Mouse (Mus musculus) hindbrain, embryonic 15.5 days (tissue): ENCODE data around the gene Tmc8. TPM values are rescaled to one million over a fixed set of nuclear protein-coding genes. Genes with fewer than 3 reads are reported as not detected.

ENCODE experiments used
- ATAC-seq: fragments of 200-750 bp; cut with Nextera tagmentation; 2 replicates; pipeline ENCODE4 v1.8.0; 2017; ENCODE audit warnings: low read depth, moderate number of reproducible peaks, moderate TSS enrichment; ENCODE audit not compliant: low FRiP score
- H3K27ac ChIP-seq: fragments of 300-500 bp; sonication (generic); replicated peaks from 2 replicates; pipeline ENCODE4 v1.5.1; 2015; ENCODE audit warnings: mild to moderate bottlenecking, inconsistent platforms
- H3K27me3 ChIP-seq: fragments of 300-500 bp; sonication (generic); 2 replicates; pipeline ENCODE4 v1.6.1; 2015; ENCODE audit warnings: control low read depth, inconsistent platforms
- H3K36me3 ChIP-seq: fragments of 300-500 bp; sonication (generic); 2 replicates; pipeline ENCODE4 v1.6.1; 2015; ENCODE audit warnings: control low read depth, inconsistent platforms
- H3K4me1 ChIP-seq: fragments of 300-500 bp; sonication (generic); replicated peaks from 2 replicates; pipeline ENCODE4 v1.6.1; 2015; ENCODE audit warnings: control low read depth, inconsistent platforms
- H3K4me2 ChIP-seq: fragments of 300-500 bp; sonication (generic); 2 replicates; pipeline ENCODE4 v1.6.1; 2015; ENCODE audit warnings: moderate library complexity, mild to moderate bottlenecking, inconsistent platforms
- H3K4me3 ChIP-seq: fragments of 300-500 bp; sonication (generic); 2 replicates; pipeline ENCODE4 v1.5.1; 2015; ENCODE audit warnings: mild to moderate bottlenecking, inconsistent platforms
- H3K9ac ChIP-seq: fragments of 300-500 bp; sonication (generic); 2 replicates; pipeline ENCODE4 v1.6.1; 2015; ENCODE audit warnings: inconsistent platforms
- H3K9me3 ChIP-seq: fragments of 300-500 bp; sonication (generic); 2 replicates; pipeline ENCODE4 v1.6.1; 2016; ENCODE audit warnings: control low read depth, inconsistent platforms
- WGBS: fragments of 180-500 bp; shearing (Covaris S2); methylation state at CpG from one replicate; pipeline ENCODE4 v1.1.7; 2015; 5-methylcytosine and 5-hydroxymethylcytosine counted together
- polyA plus RNA-seq: library from polyadenylated mRNA; unstranded; fragments of >200 nt; fragmentation: Nextera tagmentation; extraction: Ambion mirVana; gene quantifications from 2 replicates; pipeline ENCODE4 v1.2.1, GENCODE M21; 2015

The Tmc8 gene
- polyA plus RNA-seq, 1 experiment from 2014 or later = 0.83 TPM

GRCm38 (mm10) chr11:117821868-117822267, 40.0 kb downstream of the Tmc8 start:
- Histone ChIP-seq H3K4me3 (no peak overlapping the region), H3K27me3 (no peaks in the 10 kb centered on the region), H3K36me3 (no peaks in the 10 kb centered on the region), H3K4me1 (peaks cover 26% of the 10 kb centered on the region), H3K9me3 (no peaks in the 10 kb centered on the region), H3K27ac (no peak overlapping the region), H3K9ac (no peak overlapping the region), H3K4me2 (no peak overlapping the region)
- 86% methylated on average over 9 of the region's 9 CpGs for WGBS
- no peak for ATAC-seq

DNA sequence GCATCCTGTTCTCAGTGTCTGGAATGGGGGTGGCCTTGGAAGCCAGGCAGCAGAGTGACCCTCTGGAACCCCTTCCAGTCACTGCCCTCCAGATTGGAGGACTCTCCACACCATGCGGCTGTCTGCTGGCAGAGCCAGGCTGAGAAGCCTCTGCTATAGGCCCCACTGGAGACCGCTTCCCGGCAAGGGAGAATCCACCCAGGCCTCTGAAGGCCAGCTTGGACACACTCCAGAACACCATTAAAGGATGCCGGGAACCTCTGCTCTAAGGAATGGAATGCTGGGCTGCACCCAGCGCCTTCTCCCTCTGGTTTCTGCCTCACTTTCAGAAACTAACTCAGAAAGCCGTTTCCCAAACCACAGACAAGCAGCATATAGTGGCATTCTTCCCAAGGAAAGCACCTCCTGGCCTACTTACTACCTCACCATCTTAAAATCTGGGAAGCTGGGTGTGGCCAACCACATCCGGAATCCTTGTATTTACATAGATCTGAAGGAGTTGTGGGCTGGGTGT, 40.9 kb downstream of the Tmc8 start:
- Histone ChIP-seq H3K9ac (no peak overlapping the region), H3K9me3 (no peaks in the 10 kb centered on the region), H3K27ac (no peak overlapping the region), H3K4me1 (peaks cover 26% of the 10 kb centered on the region), H3K27me3 (no peaks in the 10 kb centered on the region), H3K4me3 (no peak overlapping the region), H3K36me3 (no peaks in the 10 kb centered on the region), H3K4me2 (no peak overlapping the region)
- 79% methylated on average over 7 of the region's 7 CpGs for WGBS
- ATAC-seq = no peak

GRCm38 (mm10) chr11:117823411-117823810, 41.5 kb downstream of the Tmc8 start:
- Histone ChIP-seq H3K27ac (no peak overlapping the region), H3K4me1 (peaks cover 31% of the 10 kb centered on the region), H3K9ac (no peak overlapping the region), H3K27me3 (no peaks in the 10 kb centered on the region), H3K4me2 (no peak overlapping the region; the same call in 1 of the 2 replicates), H3K36me3 (no peaks in the 10 kb centered on the region), H3K9me3 (no peaks in the 10 kb centered on the region), H3K4me3 (no peak overlapping the region)
- no peak for ATAC-seq
- 94% methylated on average over 6 of the region's 6 CpGs for WGBS

GRCm38 (mm10) chr11:117824060-117824969, 42.4 kb downstream of the Tmc8 start:
- peak overlapping the region; percentile 67 for H3K4me2 ChIP-seq
- H3K9me3 ChIP-seq = no peaks in the 10 kb centered on the region
- peak overlapping the region; percentile 37; the same call in 1 of the 2 replicates for H3K9ac ChIP-seq
- ATAC-seq = peak; percentile 72
- peaks cover 38% of the 10 kb centered on the region for H3K4me1 ChIP-seq
- no peaks in the 10 kb centered on the region for H3K36me3 ChIP-seq
- no peaks in the 10 kb centered on the region for H3K27me3 ChIP-seq
- 18% methylated on average over 23 of the region's 23 CpGs for WGBS
- peak overlapping the region; percentile 39 for H3K4me3 ChIP-seq
- H3K27ac ChIP-seq = peak overlapping the region; percentile 20; the same call in 1 of the 2 replicates

GRCm38 (mm10) chr11:117825333-117826101, 43.6 kb downstream of the Tmc8 start, which contains the start of the genes Afmid and Tk1:
Afmid (plus strand) TSS chr11:117825924.
Tk1 (minus strand) TSS chr11:117826092.
- WGBS = under 1% methylated on average over 34 of the region's 34 CpGs
- Histone ChIP-seq H3K9me3 (no peaks in the 10 kb centered on the region), H3K4me1 (peaks cover 39% of the 10 kb centered on the region)

DNA sequence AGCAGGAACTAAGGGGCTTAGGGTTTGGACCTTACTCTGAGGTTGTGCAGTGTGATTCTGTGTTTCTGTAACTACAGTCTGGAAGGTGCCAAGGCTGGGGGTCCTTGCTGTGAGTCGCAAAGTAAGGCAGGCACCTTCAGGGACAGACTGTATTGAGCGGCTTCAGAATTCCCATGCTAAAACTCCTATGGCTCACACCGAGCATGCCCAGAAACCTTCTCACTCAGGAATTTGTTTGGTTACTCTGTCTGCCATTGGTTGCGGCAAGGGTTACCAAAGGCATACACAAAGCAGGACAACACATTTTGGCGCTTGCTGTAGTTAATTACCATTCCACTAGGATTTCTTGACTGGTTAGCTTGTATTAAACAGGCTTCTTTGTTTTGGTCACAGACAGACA, 44.3 kb downstream of the Tmc8 start:
- peaks cover 39% of the 10 kb centered on the region for H3K4me1 ChIP-seq
- H3K9ac ChIP-seq = peak overlapping the region; percentile 37; the same call in 1 of the 2 replicates
- no peak for ATAC-seq
- H3K36me3 ChIP-seq = no peaks in the 10 kb centered on the region
- H3K27me3 ChIP-seq = no peaks in the 10 kb centered on the region
- H3K4me2 ChIP-seq = peak overlapping the region; percentile 67
- H3K9me3 ChIP-seq = no peaks in the 10 kb centered on the region
- H3K4me3 ChIP-seq = peak overlapping the region; percentile 39
- WGBS = 3% methylated on average over 5 of the region's 5 CpGs
- H3K27ac ChIP-seq = peak overlapping the region; percentile 54

More at GRCm38 (mm10) chr11:117825333-117826101, 43.6 kb downstream of the Tmc8 start, which contains the start of the genes Afmid and Tk1:
- peak; percentile 59; the same call in 1 of the 2 replicates for ATAC-seq
- Histone ChIP-seq H3K9ac (peak within 1 kb of the TSS; percentile 37), H3K4me2 (peak within 1 kb of the TSS; percentile 67), H3K4me3 (peak within 1 kb of the TSS; percentile 39), H3K27me3 (no peaks in the 10 kb centered on the region), H3K27ac (peak within 1 kb of the TSS; percentile 54), H3K36me3 (no peaks in the 10 kb centered on the region)

- 75% methylated on average over 8 of the region's 8 CpGs for WGBS
- ATAC-seq = no peak
- Histone ChIP-seq H3K9ac (no peak overlapping the region), H3K9me3 (no peaks in the 10 kb centered on the region), H3K36me3 (no peaks in the 10 kb centered on the region), H3K4me1 (peaks cover 39% of the 10 kb centered on the region), H3K4me3 (no peak overlapping the region), H3K4me2 (peak overlapping the region; percentile 67; the same call in 1 of the 2 replicates), H3K27ac (no peak overlapping the region), H3K27me3 (no peaks in the 10 kb centered on the region)
Measured at GRCm38 (mm10) chr11:117826916-117827315, 45.0 kb downstream of the Tmc8 start.

- Histone ChIP-seq H3K9ac (no peak overlapping the region), H3K36me3 (no peaks in the 10 kb centered on the region), H3K4me1 (peaks cover 44% of the 10 kb centered on the region), H3K4me3 (no peak overlapping the region), H3K27ac (no peak overlapping the region), H3K4me2 (no peak overlapping the region), H3K9me3 (no peaks in the 10 kb centered on the region), H3K27me3 (no peaks in the 10 kb centered on the region)
- WGBS = 64% methylated on average over 3 of the region's 3 CpGs
- no peak for ATAC-seq
Measured at GRCm38 (mm10) chr11:117827386-117827785, 45.5 kb downstream of the Tmc8 start.

DNA sequence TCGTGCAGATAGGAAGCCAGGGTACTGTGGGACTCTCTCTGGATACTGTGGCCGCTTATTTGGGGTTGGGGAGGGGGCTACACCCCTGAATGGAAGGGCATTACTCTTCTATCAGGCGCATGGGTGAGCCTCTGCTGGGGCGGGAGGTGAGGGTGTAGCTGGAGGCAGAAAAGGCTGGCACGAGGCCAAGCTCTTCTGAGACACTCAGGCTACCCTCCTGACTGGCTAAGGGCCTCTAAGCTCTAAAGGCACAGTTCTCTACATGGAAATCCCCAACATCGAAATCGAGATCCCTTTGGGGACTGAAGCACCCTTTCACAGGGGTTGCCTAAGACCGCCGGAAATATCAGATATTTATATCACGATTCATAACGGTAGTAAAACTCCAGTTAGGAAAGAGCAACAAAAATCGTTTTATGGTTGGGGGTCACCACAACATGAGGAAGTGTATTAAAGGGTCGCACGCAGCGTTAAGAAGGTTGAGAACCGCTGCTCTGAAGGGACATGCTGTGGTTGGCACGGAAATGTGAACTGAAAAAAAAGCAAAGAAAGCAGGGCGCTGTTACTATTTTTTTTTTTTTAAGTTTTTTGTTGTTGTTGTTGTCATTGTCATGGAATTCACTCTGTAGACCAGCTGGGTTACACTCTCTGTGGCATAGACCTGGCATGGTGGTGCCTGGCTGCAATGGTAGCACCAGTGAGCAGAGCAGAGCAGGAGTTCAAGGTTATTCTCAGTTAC, 46.4 kb downstream of the Tmc8 start:
- Histone ChIP-seq H3K27me3 (no peaks in the 10 kb centered on the region), H3K27ac (peak overlapping the region; percentile 54; the same call in 1 of the 2 replicates), H3K9me3 (no peaks in the 10 kb centered on the region), H3K4me1 (peaks cover 46% of the 10 kb centered on the region), H3K36me3 (no peaks in the 10 kb centered on the region), H3K4me2 (no peak overlapping the region), H3K4me3 (no peak overlapping the region), H3K9ac (no peak overlapping the region)
- ATAC-seq = no peak
- WGBS = 79% methylated on average over 18 of the region's 18 CpGs

GRCm38 (mm10) chr11:117828888-117829604, 47.2 kb downstream of the Tmc8 start:
- no peak overlapping the region for H3K4me3 ChIP-seq
- H3K4me2 ChIP-seq = no peak overlapping the region
- H3K27me3 ChIP-seq = no peaks in the 10 kb centered on the region
- H3K27ac ChIP-seq = peak overlapping the region; percentile 54
- H3K9me3 ChIP-seq = no peaks in the 10 kb centered on the region
- ATAC-seq = no peak
- no peaks in the 10 kb centered on the region for H3K36me3 ChIP-seq
- no peak overlapping the region for H3K9ac ChIP-seq
- 54% methylated on average over 9 of the region's 9 CpGs for WGBS
- peaks cover 43% of the 10 kb centered on the region for H3K4me1 ChIP-seq
